Mouse (Mus musculus) heart, embryonic 14.5 days (tissue): ENCODE measurements around the gene B3galnt1. TPM values are rescaled to one million over a fixed set of nuclear protein-coding genes. Genes with fewer than 3 reads are reported as not detected.

Experiments used
- ATAC-seq: fragments of 200-750 bp; cut with Nextera tagmentation; 2 replicates; pipeline ENCODE4 v1.8.0; 2017; ENCODE audit warnings: low read depth, moderate TSS enrichment; ENCODE audit not compliant: insufficient number of reproducible peaks, insufficient read depth, low FRiP score
- H3K27ac ChIP-seq, 2 experiments: fragments of 200-500 bp in 1 of 2; fragments of 300-500 bp in 1 of 2; sonication (generic) in 1 of 2; replicated peaks in 1 of 2; 2 replicates each; pipeline ENCODE4 v1.5.1; 2012 to 2014; ENCODE audit warnings: low read depth in 2 of 2, low read length in 2 of 2, control low read depth in 1 of 2, mild to moderate bottlenecking in 1 of 2, mixed read lengths in 1 of 2; ENCODE audit not compliant: control insufficient read depth in 1 of 2, insufficient read depth in 1 of 2
- H3K27me3 ChIP-seq: fragments of 300-500 bp; sonication (generic); 2 replicates; pipeline ENCODE4 v1.6.1; 2014; ENCODE audit warnings: mild to moderate bottlenecking, low read length, control low read depth; ENCODE audit not compliant: control insufficient read depth, insufficient read depth
- H3K36me3 ChIP-seq: fragments of 300-500 bp; sonication (generic); 2 replicates; pipeline ENCODE4 v1.6.1; 2014; ENCODE audit warnings: mild to moderate bottlenecking, control low read depth, low read length, mixed read lengths; ENCODE audit not compliant: control insufficient read depth, insufficient read depth
- H3K4me1 ChIP-seq, 2 experiments: fragments of 200-500 bp in 1 of 2; fragments of 300-500 bp in 1 of 2; sonication (generic) in 1 of 2; 2 replicates each; pipeline ENCODE4 v1.6.1; 2012 to 2014; ENCODE audit warnings: low read length in 2 of 2, control low read depth in 1 of 2, mixed read lengths in 1 of 2; ENCODE audit not compliant: control insufficient read depth in 2 of 2, insufficient read depth in 2 of 2
- H3K4me2 ChIP-seq: fragments of 300-500 bp; sonication (generic); 2 replicates; pipeline ENCODE4 v1.6.1; 2014; ENCODE audit warnings: mild to moderate bottlenecking, low read length
- H3K4me3 ChIP-seq, 2 experiments: fragments of 200-500 bp in 1 of 2; fragments of 300-500 bp in 1 of 2; sonication (generic) in 1 of 2; 2 replicates each; pipeline ENCODE4 v1.5.1; 2012 to 2014; ENCODE audit warnings: low read length in 2 of 2, mild to moderate bottlenecking in 2 of 2, control low read depth in 1 of 2, low read depth in 1 of 2, moderate library complexity in 1 of 2; ENCODE audit not compliant: control insufficient read depth in 1 of 2, insufficient read depth in 1 of 2
- H3K9ac ChIP-seq: fragments of 300-500 bp; sonication (generic); 2 replicates; pipeline ENCODE4 v1.6.1; 2014; ENCODE audit warnings: mild to moderate bottlenecking, low read length
- H3K9me3 ChIP-seq: fragments of 300-500 bp; sonication (generic); 2 replicates; pipeline ENCODE4 v1.6.1; 2016; ENCODE audit warnings: low read length, control low read depth; ENCODE audit not compliant: control insufficient read depth
- WGBS: fragments of 180-500 bp; shearing (Covaris S2); extraction: QIAGEN DNeasy Blood & Tissue Kit; methylation state at CpG from one replicate; pipeline ENCODE4 v1.1.7; 2014; 5-methylcytosine and 5-hydroxymethylcytosine counted together
- polyA plus RNA-seq: library from polyadenylated mRNA; unstranded; fragments of >200 nt; fragmentation: Nextera tagmentation; extraction: Ambion mirVana; gene quantifications from 2 replicates; pipeline ENCODE4 v1.2.1, GENCODE M21; 2014

B3galnt1 gene
- polyA plus RNA-seq, 1 experiment from 2014 or later, result 23.8 TPM

DNA sequence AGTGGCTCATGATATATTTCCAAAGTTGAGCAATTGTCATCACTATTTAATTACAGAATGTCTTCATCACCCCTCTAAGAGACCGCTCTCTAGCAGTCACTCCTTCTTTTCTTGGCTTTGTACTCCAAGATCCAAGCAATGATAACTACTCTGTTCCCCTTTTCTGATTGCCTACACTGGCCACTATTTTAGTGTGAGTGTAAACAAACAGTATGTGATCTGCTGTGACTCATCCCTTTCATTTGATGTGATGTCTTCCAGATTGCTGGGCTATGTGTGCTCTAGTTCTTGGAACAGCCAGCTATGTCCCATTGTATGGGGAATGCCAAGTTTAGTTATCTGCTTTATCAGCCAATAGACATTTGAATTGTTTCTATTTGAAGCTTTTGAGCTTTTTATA, 71.4 kb downstream of the B3galnt1 start:
- Histone ChIP-seq H3K4me2 (no peak overlapping the region), H3K27me3 (no peaks in the 10 kb centered on the region), H3K9ac (no peak overlapping the region), H3K27ac (no peak overlapping the region), H3K9me3 (no peaks in the 10 kb centered on the region), H3K4me1 (0 out of 4 replicates have a peak, but pooled peaks cover 0 to 4% of the 10 kb centered on the region in 2 experiments), H3K36me3 (no peaks in the 10 kb centered on the region), H3K4me3 (no peak overlapping the region)
- WGBS, result 79% methylated on average over 1 of the region's 1 CpGs
- ATAC-seq, result no peak

DNA sequence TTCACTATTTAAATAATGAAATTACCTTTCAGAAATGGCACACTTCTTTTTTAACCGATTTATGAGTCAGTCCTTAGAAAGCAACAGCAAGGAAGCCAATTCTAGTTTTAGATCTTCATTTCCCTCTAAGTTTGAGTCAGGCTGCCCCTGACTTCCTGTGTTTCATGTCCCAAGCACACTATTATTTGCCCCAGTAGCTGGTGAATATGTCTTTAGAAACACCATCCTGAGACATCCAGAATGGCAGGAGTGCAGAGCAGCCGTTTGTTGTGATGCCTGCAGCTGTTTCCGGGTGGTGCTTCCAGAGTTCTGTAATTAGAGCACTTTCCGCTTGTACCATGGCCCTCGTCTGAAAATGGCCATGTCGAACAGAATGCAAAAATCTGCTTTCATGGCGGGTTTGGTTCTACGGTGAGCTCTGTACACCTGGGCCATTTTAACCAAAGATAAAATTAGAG, 73.7 kb downstream of the B3galnt1 start:
- H3K4me1 ChIP-seq, result 0 out of 4 replicates have a peak, but pooled peaks cover 0 to 4% of the 10 kb centered on the region in 2 experiments
- no peak overlapping the region for H3K4me3 ChIP-seq
- H3K9me3 ChIP-seq, result no peaks in the 10 kb centered on the region
- H3K27ac ChIP-seq, result no peak overlapping the region
- 67% methylated on average over 8 of the region's 8 CpGs for WGBS
- H3K4me2 ChIP-seq, result no peak overlapping the region
- ATAC-seq, result no peak
- no peaks in the 10 kb centered on the region for H3K27me3 ChIP-seq
- no peak overlapping the region for H3K9ac ChIP-seq
- no peaks in the 10 kb centered on the region for H3K36me3 ChIP-seq

DNA sequence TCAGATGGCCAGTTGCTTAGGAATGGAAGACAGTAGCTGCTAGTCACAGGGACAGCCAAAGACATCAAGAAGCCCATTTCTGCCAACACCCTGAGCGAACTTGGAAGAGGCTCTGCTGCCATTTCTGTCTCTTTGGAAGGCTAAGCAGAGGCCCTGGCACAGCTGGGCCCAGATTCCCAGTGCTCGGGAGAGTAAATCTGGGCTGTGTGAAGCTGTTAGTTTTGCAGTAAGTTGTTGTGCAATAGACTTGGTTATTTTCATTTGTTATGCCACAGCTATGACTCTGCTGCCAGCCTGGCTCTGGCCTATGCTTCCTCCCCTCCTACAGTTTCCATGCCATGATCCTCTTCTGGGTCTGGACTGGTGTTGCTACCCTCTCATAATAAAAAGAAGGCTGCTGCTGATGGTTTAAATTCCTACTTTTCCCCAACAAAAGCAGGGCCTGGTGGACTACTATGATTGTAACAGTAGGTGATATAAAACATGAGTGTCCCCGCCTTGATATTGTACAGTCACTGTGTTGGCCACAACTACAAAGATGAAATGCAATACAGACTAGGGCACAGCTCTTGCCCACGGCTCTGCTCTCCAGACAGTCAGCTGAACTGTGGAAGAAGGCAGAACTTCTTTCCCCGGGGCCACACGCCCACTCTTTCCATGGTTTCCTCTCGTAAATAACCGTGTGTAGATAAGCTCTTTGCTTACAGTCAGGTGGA, 74.2 kb downstream of the B3galnt1 start:
- H3K4me1 ChIP-seq, result 0 out of 4 replicates have a peak, but pooled peaks cover 0 to 4% of the 10 kb centered on the region in 2 experiments
- no peak overlapping the region for H3K9ac ChIP-seq
- no peaks in the 10 kb centered on the region for H3K36me3 ChIP-seq
- no peak overlapping the region for H3K4me2 ChIP-seq
- no peaks in the 10 kb centered on the region for H3K27me3 ChIP-seq
- 63% methylated on average over 8 of the region's 8 CpGs for WGBS
- no peak overlapping the region for H3K27ac ChIP-seq
- no peak overlapping the region for H3K4me3 ChIP-seq
- ATAC-seq, result no peak
- no peaks in the 10 kb centered on the region for H3K9me3 ChIP-seq

Other genes with a start within 250 kb of the B3galnt1 start
- gene Nmd3, start 123.0 kb upstream of the B3galnt1 start, polyA plus RNA-seq, result 102 and 107 TPM in 2 replicates